8 mouse cellular contexts compared by ENCODE assay signal in the genomic region with DNA sequence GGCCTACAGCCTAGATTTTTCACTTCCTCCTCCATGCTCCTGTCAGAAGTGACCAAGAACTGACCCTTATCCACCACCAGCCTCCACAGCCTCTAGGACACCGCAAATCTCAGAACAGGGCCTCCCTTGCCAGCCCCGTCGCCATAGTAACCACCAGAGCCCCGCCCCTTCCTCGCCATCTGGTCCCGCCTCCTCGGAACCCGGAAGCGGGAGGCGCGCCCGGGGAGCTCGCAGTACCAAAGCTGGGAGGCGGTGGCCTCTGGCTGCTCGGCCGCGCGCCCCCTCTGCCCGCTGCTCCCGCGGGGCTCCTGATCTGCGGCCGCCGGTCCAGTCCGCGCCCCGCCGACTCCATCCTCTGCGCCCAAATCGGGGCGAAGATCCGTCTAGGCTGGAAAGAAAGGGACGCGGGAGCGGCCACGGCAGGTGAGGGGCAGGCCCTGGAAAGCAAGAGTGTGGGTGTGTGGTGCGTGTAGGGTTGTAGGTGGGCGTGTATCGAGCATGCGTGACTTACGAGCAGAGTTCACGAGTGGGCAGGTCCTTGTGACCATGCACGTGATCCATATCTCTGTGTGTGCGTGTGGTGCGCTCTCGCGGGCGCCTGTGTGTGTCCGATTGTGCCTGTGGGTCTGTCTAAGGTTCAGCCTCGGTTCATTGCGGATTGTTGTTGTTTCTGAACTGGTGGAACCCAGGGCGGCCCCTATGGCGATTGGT. TPM values are rescaled to one million over a fixed set of nuclear protein-coding genes. Genes with fewer than 3 reads are reported as not detected.
DNase-seq lines count a peak whose midpoint lies in the region; ATAC-seq and TF ChIP-seq lines count a peak whose summit lies in the region.

A gene (plus strand): TSS at position 216 of the 711 bp plus-strand sequence.

- H3K36me3 ChIP-seq in embryonic facial prominence, embryonic 14.5 days (ENCODE audit: control insufficient read depth, insufficient read depth, low read length), result 0 out of 2 replicates have a peak, but pooled peaks cover 7% of the 10 kb centered on the region
- H3K36me3 ChIP-seq in limb, embryonic 14.5 days (ENCODE audit: control insufficient read depth, insufficient read depth, low read length), result peaks cover 7% of the 10 kb centered on the region; the same call in 1 of the 2 replicates
- peaks cover 3% of the 10 kb centered on the region; the same call in 1 of the 2 replicates for H3K36me3 ChIP-seq in midbrain, postnatal 0 days (ENCODE audit: insufficient read depth, low read length)

- DNase-seq in 3T3-L1 (ENCODE audit: low read depth, low spot score), result peak; percentile 92
- peak; percentile 93 to 97 for DNase-seq in adrenal gland, postnatal 4 days (ENCODE audit: low spot score in 2 of 2)
- peak; percentile 95 for DNase-seq in embryonic facial prominence, embryonic 14.5 days (ENCODE audit: low spot score)
- DNase-seq in heart, adult 8-10 months (ENCODE audit: low spot score), result peak; percentile 94
- DNase-seq in kidney, adult 9 months, result peak; percentile 98
- peak; percentile 92 for DNase-seq in limb, embryonic 14.5 days (ENCODE audit: low spot score)
- DNase-seq in midbrain, postnatal 0 days (ENCODE audit: low spot score), result peak; percentile 94
- peak; percentile 92 to 96 for DNase-seq in spleen, postnatal 14 days (ENCODE audit: low spot score in 2 of 2)

- under 1% methylated on average over 53 of the region's 53 CpGs for WGBS in embryonic facial prominence, embryonic 14.5 days
- WGBS in limb, embryonic 14.5 days, result under 1% methylated on average over 47 of the region's 53 CpGs
- WGBS in midbrain, postnatal 0 days, result under 1% methylated on average over 53 of the region's 53 CpGs

- H3K4me3 ChIP-seq in embryonic facial prominence, embryonic 14.5 days (ENCODE audit: low read depth, low read length), result peak within 1 kb of the TSS; percentile 66
- H3K4me3 ChIP-seq in limb, embryonic 14.5 days (replicated peaks; ENCODE audit: low read length), result peak within 1 kb of the TSS; percentile 87
- peak within 1 kb of the TSS; percentile 84 for H3K4me3 ChIP-seq in midbrain, postnatal 0 days (ENCODE audit: low read depth, low read length)

- H3K9me3 ChIP-seq in embryonic facial prominence, embryonic 14.5 days (ENCODE audit: control insufficient read depth, low read length), result no peaks in the 10 kb centered on the region
- H3K9me3 ChIP-seq in limb, embryonic 14.5 days (ENCODE audit: control insufficient read depth, low read length), result no peaks in the 10 kb centered on the region
- no peaks in the 10 kb centered on the region for H3K9me3 ChIP-seq in midbrain, postnatal 0 days (ENCODE audit: low read length)

- peaks cover 17% of the 10 kb centered on the region for H3K4me1 ChIP-seq in embryonic facial prominence, embryonic 14.5 days (ENCODE audit: control insufficient read depth, insufficient read depth, low read length)
- H3K4me1 ChIP-seq in limb, embryonic 14.5 days (ENCODE audit: control insufficient read depth, insufficient read depth, low read length), result peaks cover 9% of the 10 kb centered on the region; the same call in 1 of the 2 replicates
- peaks cover 6% of the 10 kb centered on the region for H3K4me1 ChIP-seq in midbrain, postnatal 0 days (ENCODE audit: insufficient read depth, low read length)

- peak within 1 kb of the TSS; percentile 71 for H3K9ac ChIP-seq in embryonic facial prominence, embryonic 14.5 days (ENCODE audit: low read depth, low read length)
- H3K9ac ChIP-seq in limb, embryonic 14.5 days (ENCODE audit: low read depth, low read length, severe bottlenecking), result peak within 1 kb of the TSS; percentile 75
- peak within 1 kb of the TSS; percentile 90 for H3K9ac ChIP-seq in midbrain, postnatal 0 days (replicated peaks; ENCODE audit: low read length, poor library complexity, severe bottlenecking)

- H3K27me3 ChIP-seq in embryonic facial prominence, embryonic 14.5 days (replicated peaks; ENCODE audit: control insufficient read depth, insufficient read depth, low read length), result no peaks in the 10 kb centered on the region
- H3K27me3 ChIP-seq in limb, embryonic 14.5 days (ENCODE audit: control insufficient read depth, insufficient read depth, low read length), result no peaks in the 10 kb centered on the region
- H3K27me3 ChIP-seq in midbrain, postnatal 0 days (ENCODE audit: insufficient read depth, low read length), result no peaks in the 10 kb centered on the region

- no peak for TF ChIP-seq CTCF in midbrain, postnatal 0 days (IDR thresholded peaks at IDR 0.05)

- ATAC-seq in embryonic facial prominence, embryonic 14.5 days (ENCODE audit: low read depth), result peak; percentile 95
- peak; percentile 95 for ATAC-seq in limb, embryonic 14.5 days (ENCODE audit: low FRiP score, low read depth)
- ATAC-seq in midbrain, postnatal 0 days (ENCODE audit: low FRiP score), result peak; percentile 97

- peak within 1 kb of the TSS; percentile 50 for H3K27ac ChIP-seq in embryonic facial prominence, embryonic 14.5 days (replicated peaks; ENCODE audit: low read depth, low read length)
- peak within 1 kb of the TSS; percentile 71 for H3K27ac ChIP-seq in limb, embryonic 14.5 days (replicated peaks; ENCODE audit: low read depth, low read length)
- peak within 1 kb of the TSS; percentile 89 for H3K27ac ChIP-seq in midbrain, postnatal 0 days (ENCODE audit: low read depth, low read length)

- TF ChIP-seq POLR2A in limb, embryonic 14.5 days (IDR thresholded peaks at IDR 0.05; ENCODE audit: borderline replicate concordance, extremely low read depth, insufficient read depth, insufficient read length), result 0 out of 2 replicates have a peak, but pooled peaks have one; percentile 43

- peak within 1 kb of the TSS; percentile 76 for H3K4me2 ChIP-seq in embryonic facial prominence, embryonic 14.5 days (ENCODE audit: low read depth, low read length)
- H3K4me2 ChIP-seq in limb, embryonic 14.5 days (replicated peaks; ENCODE audit: low read depth, low read length, severe bottlenecking), result peak within 1 kb of the TSS; percentile 72
- peak within 1 kb of the TSS; percentile 72 for H3K4me2 ChIP-seq in midbrain, postnatal 0 days (ENCODE audit: low read depth, low read length, poor library complexity, severe bottlenecking)

RNA-seq across cellular contexts. Expression of the gene that starts here (rescaled TPM):
- total RNA-seq in adrenal gland, postnatal 4 days (2021), result 10 to 100 TPM; 53.9 to 67.0 TPM
- 176 and 185 TPM in 2 replicates for polyA plus RNA-seq in embryonic facial prominence, embryonic 14.5 days (2014; fragmentation: Nextera tagmentation; extraction: Ambion mirVana)
- 10 to 100 TPM; 12.9 to 17.1 (median 15.9) TPM for total RNA-seq in heart, adult 8-10 months (2022)
- 68.0 and 70.3 TPM in 2 replicates for polyA plus RNA-seq in limb, embryonic 14.5 days (2012; rRNA removed)
- polyA plus RNA-seq in limb, embryonic 14.5 days (2014; fragmentation: Nextera tagmentation; extraction: Ambion mirVana), result 147 and 169 TPM in 2 replicates
- total RNA-seq in midbrain, postnatal 0 days (2014; rRNA removed), result 79.3 and 80.1 TPM in 2 replicates
- 99.4 and 103 TPM in 2 replicates for polyA plus RNA-seq in midbrain, postnatal 0 days (2015; fragmentation: Nextera tagmentation; extraction: Ambion mirVana)

Comparison
In these comparisons a context has a peak if more than half of its experiments do, and no peak if none do; other contexts are left out.
1. Peak in every context shown above with its lines: DNase-seq, ATAC-seq, H3K4me3 ChIP-seq and H3K27ac ChIP-seq.